Mouse (Mus musculus) hindbrain, embryonic 10.5 days (tissue): Measurements from ENCODE around the gene Tex26. TPM values are rescaled to one million over a fixed set of nuclear protein-coding genes. Genes with fewer than 3 reads are reported as not detected.

ENCODE experiments used
- DNase-seq: peaks from one replicate; pipeline ENCODE4 v3.0.0-alpha.2; 2017; ENCODE audit warnings: low spot score
- H3K27ac ChIP-seq: fragments of 300-500 bp; sonication (generic); 2 replicates; pipeline ENCODE4 v1.5.1; 2016; ENCODE audit warnings: mild to moderate bottlenecking, moderate library complexity
- H3K27me3 ChIP-seq: fragments of 300-500 bp; sonication (generic); 2 replicates; pipeline ENCODE4 v1.6.1; 2016; ENCODE audit warnings: mild to moderate bottlenecking; ENCODE audit not compliant: poor library complexity, insufficient read depth, severe bottlenecking
- H3K36me3 ChIP-seq: fragments of 300-500 bp; sonication (generic); 2 replicates; pipeline ENCODE4 v1.6.1; 2016; ENCODE audit warnings: mild to moderate bottlenecking, moderate library complexity
- H3K4me1 ChIP-seq: fragments of 300-500 bp; sonication (generic); replicated peaks from 2 replicates; pipeline ENCODE4 v1.6.1; 2016; ENCODE audit warnings: mild to moderate bottlenecking
- H3K4me3 ChIP-seq: fragments of 300-500 bp; sonication (generic); 2 replicates; pipeline ENCODE4 v1.5.1; 2016; ENCODE audit warnings: mild to moderate bottlenecking, moderate library complexity
- H3K9me3 ChIP-seq: fragments of 300-500 bp; sonication (generic); 2 replicates; pipeline ENCODE4 v1.6.1; 2016; ENCODE audit warnings: mild to moderate bottlenecking, moderate library complexity
- WGBS: fragments of 180-500 bp; shearing (Covaris S2); methylation state at CpG from one replicate; pipeline ENCODE4 v1.1.7; 2016; 5-methylcytosine and 5-hydroxymethylcytosine counted together
- polyA plus RNA-seq: library from polyadenylated mRNA; unstranded; fragments of >200 nt; fragmentation: Nextera tagmentation; extraction: Ambion mirVana; gene quantifications from 2 replicates; pipeline ENCODE4 v1.2.1, GENCODE M21; 2016

Tex26 gene
- polyA plus RNA-seq, 1 experiment from 2014 or later: 2.9 TPM

GRCm38 (mm10) chr5:149481920-149482319 lies 42.5 kb downstream of the Tex26 start:
- H3K4me1 ChIP-seq: 0 out of 2 replicates have a peak, but pooled peaks cover 3% of the 10 kb centered on the region
- H3K9me3 ChIP-seq: 0 out of 2 replicates have a peak, but pooled peaks cover 4% of the 10 kb centered on the region
- H3K27me3 ChIP-seq: no peaks in the 10 kb centered on the region
- WGBS: 93% methylated on average over 7 of the region's 7 CpGs
- H3K4me3 ChIP-seq: no peak overlapping the region
- no peaks in the 10 kb centered on the region for H3K36me3 ChIP-seq
- DNase-seq: no peak
- no peak overlapping the region for H3K27ac ChIP-seq

- WGBS: 65% methylated on average over 12 of the region's 12 CpGs
- no peak overlapping the region for H3K4me3 ChIP-seq
- H3K27ac ChIP-seq: no peak overlapping the region
- DNase-seq: no peak
- H3K27me3 ChIP-seq: no peaks in the 10 kb centered on the region
- H3K4me1 ChIP-seq: peaks cover 11% of the 10 kb centered on the region
- H3K36me3 ChIP-seq: no peaks in the 10 kb centered on the region
- 0 out of 2 replicates have a peak, but pooled peaks cover 4% of the 10 kb centered on the region for H3K9me3 ChIP-seq
Observed at GRCm38 (mm10) chr5:149483321-149484052, 44.0 kb downstream of the Tex26 start.

GRCm38 (mm10) chr5:149484270-149484669 lies 44.8 kb downstream of the Tex26 start:
- WGBS: 80% methylated on average over 12 of the region's 12 CpGs
- Histone ChIP-seq H3K36me3 (no peaks in the 10 kb centered on the region), H3K27me3 (no peaks in the 10 kb centered on the region), H3K27ac (peak overlapping the region; percentile 57; the same call in 1 of the 2 replicates), H3K4me3 (no peak overlapping the region), H3K4me1 (peaks cover 19% of the 10 kb centered on the region), H3K9me3 (0 out of 2 replicates have a peak, but pooled peaks cover 4% of the 10 kb centered on the region)
- no peak for DNase-seq

- Histone ChIP-seq H3K36me3 (no peaks in the 10 kb centered on the region), H3K9me3 (0 out of 2 replicates have a peak, but pooled peaks cover 4% of the 10 kb centered on the region), H3K27ac (no peak overlapping the region), H3K27me3 (no peaks in the 10 kb centered on the region), H3K4me3 (no peak overlapping the region), H3K4me1 (peaks cover 30% of the 10 kb centered on the region)
- WGBS: 93% methylated on average over 6 of the region's 6 CpGs
- DNase-seq: no peak
Observed at GRCm38 (mm10) chr5:149485447-149485846, 46.0 kb downstream of the Tex26 start.

GRCm38 (mm10) chr5:149488360-149489021 lies 49.0 kb downstream of the Tex26 start:
- Histone ChIP-seq H3K9me3 (no peaks in the 10 kb centered on the region), H3K36me3 (no peaks in the 10 kb centered on the region), H3K4me1 (peaks cover 32% of the 10 kb centered on the region), H3K27me3 (no peaks in the 10 kb centered on the region), H3K27ac (peak overlapping the region; percentile 47), H3K4me3 (peak overlapping the region; percentile 0; the same call in 1 of the 2 replicates)
- DNase-seq: peak; percentile 27
- 38% methylated on average over 11 of the region's 11 CpGs for WGBS

- Histone ChIP-seq H3K27ac (peak overlapping the region; percentile 73), H3K4me3 (peak overlapping the region; percentile 20), H3K9me3 (no peaks in the 10 kb centered on the region), H3K36me3 (no peaks in the 10 kb centered on the region), H3K27me3 (no peaks in the 10 kb centered on the region), H3K4me1 (peaks cover 32% of the 10 kb centered on the region)
- WGBS: 40% methylated on average over 11 of the region's 11 CpGs
- DNase-seq: peak; percentile 62
Observed at GRCm38 (mm10) chr5:149489136-149489535, 49.7 kb downstream of the Tex26 start.

- Histone ChIP-seq H3K9me3 (no peaks in the 10 kb centered on the region), H3K4me1 (peaks cover 32% of the 10 kb centered on the region), H3K4me3 (no peak overlapping the region), H3K27me3 (0 out of 2 replicates have a peak, but pooled peaks cover 3% of the 10 kb centered on the region), H3K27ac (peak overlapping the region; percentile 67), H3K36me3 (no peaks in the 10 kb centered on the region)
- DNase-seq: no peak
- 68% methylated on average over 15 of the region's 15 CpGs for WGBS
Observed at GRCm38 (mm10) chr5:149490275-149490674, 50.8 kb downstream of the Tex26 start.

GRCm38 (mm10) chr5:149495655-149496054 lies 56.2 kb downstream of the Tex26 start:
- Histone ChIP-seq H3K27me3 (peaks cover 12% of the 10 kb centered on the region), H3K27ac (peak overlapping the region; percentile 79), H3K36me3 (no peaks in the 10 kb centered on the region), H3K4me3 (no peak overlapping the region), H3K9me3 (no peaks in the 10 kb centered on the region), H3K4me1 (peaks cover 38% of the 10 kb centered on the region)
- WGBS: 32% methylated on average over 6 of the region's 6 CpGs
- DNase-seq: no peak

- peak overlapping the region; percentile 79 for H3K27ac ChIP-seq
- peaks cover 16% of the 10 kb centered on the region for H3K27me3 ChIP-seq
- H3K4me3 ChIP-seq: no peak overlapping the region
- H3K4me1 ChIP-seq: peaks cover 41% of the 10 kb centered on the region
- no peaks in the 10 kb centered on the region for H3K9me3 ChIP-seq
- 45% methylated on average over 12 of the region's 12 CpGs for WGBS
- DNase-seq: peak; percentile 28
- H3K36me3 ChIP-seq: no peaks in the 10 kb centered on the region
Observed at GRCm38 (mm10) chr5:149496401-149497066, 57.1 kb downstream of the Tex26 start.

- WGBS: 57% methylated on average over 4 of the region's 4 CpGs
- Histone ChIP-seq H3K4me3 (no peak overlapping the region), H3K27me3 (peaks cover 16% of the 10 kb centered on the region), H3K4me1 (peaks cover 49% of the 10 kb centered on the region), H3K27ac (peak overlapping the region; percentile 8; the same call in 1 of the 2 replicates), H3K36me3 (no peaks in the 10 kb centered on the region), H3K9me3 (no peaks in the 10 kb centered on the region)
- no peak for DNase-seq
Observed at GRCm38 (mm10) chr5:149499936-149500335, 60.5 kb downstream of the Tex26 start.

GRCm38 (mm10) chr5:149503423-149504175 lies 64.1 kb downstream of the Tex26 start:
- H3K27ac ChIP-seq: peak overlapping the region; percentile 17; the same call in 1 of the 2 replicates
- no peak for DNase-seq
- peaks cover 25% of the 10 kb centered on the region for H3K27me3 ChIP-seq
- H3K4me3 ChIP-seq: no peak overlapping the region
- H3K36me3 ChIP-seq: no peaks in the 10 kb centered on the region
- H3K4me1 ChIP-seq: peaks cover 26% of the 10 kb centered on the region
- 79% methylated on average over 23 of the region's 23 CpGs for WGBS
- H3K9me3 ChIP-seq: no peaks in the 10 kb centered on the region

GRCm38 (mm10) chr5:149504985-149505384 lies 65.5 kb downstream of the Tex26 start:
- 0 out of 2 replicates have a peak overlapping the region, but pooled peaks have one; percentile 45 for H3K27ac ChIP-seq
- 90% methylated on average over 8 of the region's 8 CpGs for WGBS
- H3K27me3 ChIP-seq: peaks cover 34% of the 10 kb centered on the region
- H3K36me3 ChIP-seq: no peaks in the 10 kb centered on the region
- no peaks in the 10 kb centered on the region for H3K9me3 ChIP-seq
- no peak for DNase-seq
- peaks cover 22% of the 10 kb centered on the region for H3K4me1 ChIP-seq
- no peak overlapping the region for H3K4me3 ChIP-seq
